Mouse (Mus musculus) brown adipose tissue, adult 24 weeks (tissue): ENCODE data around the gene Duoxa2. TPM values are rescaled to one million over a fixed set of nuclear protein-coding genes. Genes with fewer than 3 reads are reported as not detected.

Experiments used
- H3K27ac ChIP-seq: fragments of 200-500 bp; replicated peaks from 2 replicates; pipeline ENCODE4 v1.5.1; 2012; ENCODE audit warnings: low read depth, mild to moderate bottlenecking, low read length
- H3K4me1 ChIP-seq: fragments of 200-500 bp; 2 replicates; pipeline ENCODE4 v1.6.1; 2012; ENCODE audit warnings: low read length, mixed read lengths; ENCODE audit not compliant: control insufficient read depth, insufficient read depth, insufficient read length
- H3K4me3 ChIP-seq: fragments of 200-500 bp; 2 replicates; pipeline ENCODE4 v1.5.1; 2012; ENCODE audit warnings: low read depth, mild to moderate bottlenecking, low read length, moderate library complexity; ENCODE audit not compliant: insufficient read depth
- polyA plus RNA-seq: library from polyadenylated mRNA; stranded (reverse); fragments of >200 nt; gene quantifications from 2 replicates; pipeline ENCODE4 v1.2.4, GENCODE M21; 2012; ENCODE audit not compliant: missing spikeins, insufficient read depth, insufficient read length

The Duoxa2 gene
- polyA plus RNA-seq, 1 experiment: not detected

- peaks cover 2% of the 10 kb centered on the region; the same call in 1 of the 2 replicates for H3K4me1 ChIP-seq
- no peak overlapping the region for H3K27ac ChIP-seq
- peak overlapping the region; percentile 37 for H3K4me3 ChIP-seq
Measured at GRCm38 (mm10) chr2:122301081-122301920, 2.6 kb downstream of the Duoxa2 start.

DNA sequence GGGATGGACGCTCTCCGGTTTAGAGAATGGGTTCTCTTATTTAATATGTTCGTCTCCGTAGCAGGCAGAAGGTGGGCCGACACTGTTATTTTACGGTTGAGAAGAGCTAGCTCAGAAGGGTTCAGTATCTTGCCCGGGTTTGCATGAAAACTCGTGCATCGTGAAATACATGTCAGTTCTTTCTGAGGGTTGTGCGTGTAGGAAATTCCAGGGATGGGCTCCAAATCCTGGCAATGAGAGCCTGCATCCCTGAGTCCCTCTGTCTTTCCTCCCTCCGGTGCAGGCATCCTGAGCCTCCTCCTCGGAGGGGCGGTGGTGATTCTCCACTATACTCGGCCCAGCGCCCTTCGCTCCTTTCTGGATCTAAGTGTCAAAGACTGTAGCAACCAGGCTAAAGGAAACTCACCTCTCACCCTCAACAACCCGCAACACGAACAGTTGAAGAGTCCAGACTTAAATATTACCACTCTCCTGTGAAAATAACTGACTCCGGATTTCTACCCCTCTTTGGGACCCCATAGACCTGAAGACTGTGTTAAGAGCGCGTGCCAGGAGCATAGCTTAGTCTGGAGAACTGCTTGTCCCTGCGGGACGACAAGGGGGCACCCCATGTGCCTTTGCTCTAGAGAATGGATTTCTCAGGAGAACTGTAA lies 3.3 kb downstream of the Duoxa2 start:
- peak overlapping the region; percentile 37; the same call in 1 of the 2 replicates for H3K4me3 ChIP-seq
- no peak overlapping the region for H3K27ac ChIP-seq
- peaks cover 2% of the 10 kb centered on the region; the same call in 1 of the 2 replicates for H3K4me1 ChIP-seq

GRCm38 (mm10) chr2:122302574-122303241 lies 4.0 kb downstream of the Duoxa2 start:
- peaks cover 2% of the 10 kb centered on the region; the same call in 1 of the 2 replicates for H3K4me1 ChIP-seq
- H3K27ac ChIP-seq: no peak overlapping the region
- H3K4me3 ChIP-seq: no peak overlapping the region

DNA sequence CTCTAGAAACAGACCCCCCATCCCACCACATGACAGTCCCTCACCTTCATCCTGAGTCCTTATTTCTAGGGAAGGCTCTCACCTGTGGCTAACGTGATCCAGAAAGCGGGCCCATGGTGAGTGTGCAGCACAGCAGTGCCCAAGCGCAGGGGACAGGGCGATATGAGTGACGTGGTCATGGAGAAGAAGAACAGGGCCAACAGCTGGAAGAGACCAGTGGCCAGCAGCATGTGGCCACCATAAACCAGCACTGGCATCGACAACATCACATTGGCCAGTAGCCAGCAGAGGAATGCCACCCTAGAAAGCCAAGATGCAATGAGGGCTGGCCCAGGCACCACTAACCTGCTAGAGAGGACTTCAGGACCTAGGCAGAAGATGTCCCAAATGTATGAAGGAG lies 5.8 kb downstream of the Duoxa2 start:
- peaks cover 2% of the 10 kb centered on the region; the same call in 1 of the 2 replicates for H3K4me1 ChIP-seq
- H3K27ac ChIP-seq: no peak overlapping the region
- no peak overlapping the region for H3K4me3 ChIP-seq

DNA sequence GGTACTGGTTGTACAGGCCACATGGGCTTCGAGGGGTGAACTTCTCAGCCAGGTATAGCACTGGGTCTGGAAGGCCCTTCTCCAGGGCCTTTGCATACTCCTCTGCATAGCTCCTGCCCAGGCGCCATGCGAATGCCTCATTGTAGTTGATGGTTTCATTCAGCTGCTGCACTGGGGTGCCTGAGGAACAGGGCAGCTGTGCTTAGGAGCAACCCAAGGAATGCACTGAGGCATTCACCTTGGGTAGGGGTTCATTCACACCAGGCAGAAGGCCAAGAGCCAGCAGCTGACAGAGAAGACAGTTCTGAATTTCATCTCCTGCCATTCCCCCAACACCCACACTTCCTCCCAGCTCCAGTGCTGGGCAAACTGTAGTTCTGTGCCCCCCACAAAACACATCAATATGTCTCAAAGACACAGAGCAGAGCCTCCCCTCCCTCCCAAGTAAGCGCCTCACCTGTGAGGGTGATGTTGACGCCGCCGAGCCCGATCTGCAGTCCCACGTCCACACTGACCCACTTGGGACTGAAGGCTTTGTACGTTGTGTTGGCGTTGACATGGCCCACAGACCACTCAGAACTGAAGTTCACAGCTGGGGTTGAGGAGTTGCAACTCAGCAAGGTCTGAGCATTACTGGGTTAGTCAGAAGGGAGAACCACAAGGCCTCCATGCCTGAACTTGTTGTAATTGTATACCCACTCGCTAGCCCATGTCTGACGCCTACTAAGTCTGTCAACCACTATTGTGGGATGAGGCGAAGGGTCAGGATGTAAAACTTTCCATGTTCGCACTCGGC lies 6.6 kb downstream of the Duoxa2 start:
- Histone ChIP-seq H3K27ac (no peak overlapping the region), H3K4me1 (peaks cover 2% of the 10 kb centered on the region; the same call in 1 of the 2 replicates), H3K4me3 (no peak overlapping the region)

- no peak overlapping the region for H3K27ac ChIP-seq
- H3K4me3 ChIP-seq: no peak overlapping the region
- H3K4me1 ChIP-seq: peaks cover under 1% of the 10 kb centered on the region; the same call in 1 of the 2 replicates
Measured at GRCm38 (mm10) chr2:122306184-122306583, 7.5 kb downstream of the Duoxa2 start.

DNA sequence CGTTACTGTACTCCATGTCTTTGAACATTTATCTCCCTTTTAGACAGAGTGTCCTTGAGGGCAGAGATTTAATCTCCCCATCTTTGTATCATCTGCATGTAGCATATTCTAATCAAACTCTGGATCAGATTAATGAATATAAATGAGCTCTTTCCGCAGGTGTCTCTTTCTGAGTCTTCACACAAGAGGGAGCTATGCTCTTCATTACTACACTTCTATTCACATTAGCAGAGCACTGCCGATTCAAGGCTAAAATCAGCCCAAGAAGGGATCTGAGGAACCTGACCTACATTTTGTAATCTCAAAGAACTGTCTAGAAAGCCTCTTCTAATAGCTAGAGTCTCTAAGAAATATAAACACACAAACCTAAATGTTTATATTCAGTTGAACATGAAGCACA lies 10.9 kb downstream of the Duoxa2 start:
- Histone ChIP-seq H3K27ac (no peak overlapping the region), H3K4me1 (no peaks in the 10 kb centered on the region), H3K4me3 (no peak overlapping the region)

DNA sequence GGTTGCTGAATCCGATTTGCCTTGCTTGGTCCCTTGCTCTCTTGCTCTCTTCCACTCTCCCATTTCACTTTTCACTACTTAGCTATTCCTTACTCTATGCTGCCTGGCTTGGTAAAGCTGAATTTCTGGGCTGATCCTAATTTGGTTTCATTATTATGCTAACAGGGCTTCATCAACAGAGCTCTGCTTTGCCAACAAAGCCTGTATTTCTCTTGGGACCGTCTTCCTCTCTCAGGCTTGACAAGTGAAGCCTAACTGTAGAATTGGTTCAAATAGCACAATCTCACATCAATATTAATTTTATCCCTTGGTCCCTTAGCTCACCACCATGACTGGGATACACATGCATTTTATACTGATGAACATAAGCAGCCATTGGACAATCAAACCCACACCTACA lies 12.9 kb downstream of the Duoxa2 start:
- Histone ChIP-seq H3K4me1 (no peaks in the 10 kb centered on the region), H3K4me3 (no peak overlapping the region), H3K27ac (no peak overlapping the region)

DNA sequence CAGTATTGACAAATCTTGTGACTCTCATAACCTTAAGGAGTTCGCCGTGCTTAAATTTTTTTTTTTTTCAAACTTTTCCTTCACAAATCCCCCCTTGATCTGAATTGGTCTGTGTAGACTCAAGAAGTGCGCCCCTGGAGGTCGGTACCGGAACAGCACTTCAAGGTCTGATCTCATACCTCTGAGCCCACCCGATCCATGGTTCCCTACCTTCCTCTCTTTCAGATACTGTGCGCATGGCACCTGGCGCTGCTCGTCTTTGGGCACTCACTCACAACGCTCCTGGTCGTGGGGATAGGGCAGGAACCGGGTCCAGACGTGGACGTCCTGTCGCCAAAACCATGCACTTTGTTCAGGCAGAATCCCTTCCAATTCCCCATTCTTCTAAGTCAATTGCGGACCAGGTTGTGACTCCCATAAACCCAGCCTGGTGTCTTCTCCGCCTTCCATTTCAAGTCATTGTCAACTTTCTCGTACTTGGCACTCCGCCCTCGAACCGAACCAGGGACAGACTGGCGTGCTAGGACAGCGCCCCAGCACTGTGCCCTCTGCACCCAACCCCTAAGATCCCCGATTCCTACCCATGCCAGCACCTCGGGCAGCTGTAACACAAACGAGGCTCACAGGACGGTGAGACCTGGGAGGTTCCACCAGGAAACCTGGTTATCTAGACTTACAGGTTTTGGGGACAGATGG lies 14.2 kb downstream of the Duoxa2 start:
- Histone ChIP-seq H3K4me1 (no peaks in the 10 kb centered on the region), H3K27ac (no peak overlapping the region), H3K4me3 (peak overlapping the region; percentile 36)

DNA sequence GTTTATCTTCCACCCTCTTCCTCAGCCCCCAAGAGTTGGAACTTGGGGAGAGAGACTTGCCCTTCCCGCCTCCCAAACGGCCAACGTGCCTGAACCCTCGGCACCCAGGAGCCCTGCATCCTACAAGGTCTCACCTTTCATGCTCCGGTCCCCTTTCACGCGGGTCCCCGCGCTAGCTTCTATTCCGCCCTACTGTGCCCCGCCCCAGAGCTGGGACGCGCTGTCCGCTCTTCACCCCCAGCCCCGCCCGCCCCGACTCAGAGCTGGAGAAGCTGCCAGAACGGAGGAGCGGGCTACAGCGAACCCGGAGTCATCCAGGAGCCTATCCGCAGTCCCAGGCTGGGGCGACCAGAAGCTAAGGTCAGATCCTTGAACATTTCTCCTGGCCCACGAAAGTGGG lies 14.8 kb downstream of the Duoxa2 start, which contains the start of gene Duoxa1:
Gene Duoxa1, minus strand, starts transcription at position 195 of the 400 bp plus-strand sequence.
- Histone ChIP-seq H3K27ac (no peak within 1 kb of the TSS), H3K4me3 (peak within 1 kb of the TSS; percentile 36), H3K4me1 (no peaks in the 10 kb centered on the region)

DNA sequence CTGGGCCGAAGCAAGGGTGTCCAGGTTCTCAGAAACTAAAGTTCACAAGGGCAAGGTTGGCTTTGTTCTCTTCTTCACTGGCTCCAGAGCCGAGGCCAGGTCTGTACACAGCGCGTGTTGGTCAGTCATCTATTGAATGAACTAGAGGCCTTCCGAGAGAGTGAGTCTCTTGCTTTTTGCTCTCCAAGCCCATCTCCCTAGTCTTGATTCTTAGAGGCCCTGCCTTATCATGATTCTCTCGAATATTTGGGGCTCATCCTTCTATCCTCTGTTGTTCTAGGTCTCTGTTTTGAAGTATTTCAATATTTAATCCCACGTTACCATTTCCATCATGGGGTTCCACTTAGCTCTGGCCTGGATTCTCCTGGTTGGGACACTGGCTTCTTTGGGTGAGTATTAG lies 16.7 kb downstream of the Duoxa2 start, which contains the start of gene Duox1:
Gene Duox1, plus strand, starts transcription at position 301 of the 400 bp plus-strand sequence.
- no peaks in the 10 kb centered on the region for H3K4me1 ChIP-seq
- no peak within 1 kb of the TSS for H3K27ac ChIP-seq
- H3K4me3 ChIP-seq: no peak within 1 kb of the TSS

- Histone ChIP-seq H3K4me1 (no peaks in the 10 kb centered on the region), H3K4me3 (no peak overlapping the region), H3K27ac (no peak overlapping the region)
Measured at GRCm38 (mm10) chr2:122317384-122317783, 18.7 kb downstream of the Duoxa2 start.

- H3K4me1 ChIP-seq: no peaks in the 10 kb centered on the region
- H3K4me3 ChIP-seq: no peak overlapping the region
- no peak overlapping the region for H3K27ac ChIP-seq
Measured at GRCm38 (mm10) chr2:122323960-122324359, 25.3 kb downstream of the Duoxa2 start.

DNA sequence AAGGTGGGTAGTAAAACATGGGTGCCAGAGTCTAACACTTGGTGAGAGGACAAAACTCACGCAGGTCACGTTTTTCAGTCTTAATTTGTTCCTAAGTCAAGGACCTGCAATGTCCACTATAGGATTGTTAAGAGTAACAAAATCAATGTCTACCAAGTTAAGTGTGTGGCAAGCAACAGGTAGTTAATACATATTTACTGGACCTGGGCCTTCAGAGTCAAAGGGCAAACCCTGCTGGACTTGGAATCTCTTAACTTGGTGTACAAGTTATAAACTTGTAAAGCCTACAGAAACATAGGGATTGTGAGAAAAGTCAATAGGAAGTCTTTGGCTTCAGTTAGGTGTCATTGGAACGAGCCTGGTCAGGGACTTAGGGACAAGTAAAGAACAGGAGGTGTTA lies 25.9 kb downstream of the Duoxa2 start:
- H3K4me3 ChIP-seq: no peak overlapping the region
- H3K27ac ChIP-seq: no peak overlapping the region
- H3K4me1 ChIP-seq: no peaks in the 10 kb centered on the region
